Mouse (Mus musculus) heart, embryonic 15.5 days (tissue): ENCODE measurements around the gene Castor2. TPM values are rescaled to one million over a fixed set of nuclear protein-coding genes. Genes with fewer than 3 reads are reported as not detected.
A peak's percentile ranks its signal among the peaks of the same experiment; 100 is the strongest.

Experiments
- ATAC-seq: fragments of 200-750 bp; cut with Nextera tagmentation; replicated peaks from 2 replicates; pipeline ENCODE4 v1.8.0; 2017; ENCODE audit warnings: low read depth, moderate TSS enrichment; ENCODE audit not compliant: insufficient number of reproducible peaks, insufficient read depth, low FRiP score
- H3K27ac ChIP-seq: fragments of 300-500 bp; sonication (generic); 2 replicates; pipeline ENCODE4 v1.5.1; 2015; ENCODE audit warnings: mild to moderate bottlenecking, inconsistent platforms
- H3K27me3 ChIP-seq: fragments of 300-500 bp; sonication (generic); 2 replicates; pipeline ENCODE4 v1.6.1; 2015; ENCODE audit warnings: inconsistent platforms
- H3K36me3 ChIP-seq: fragments of 300-500 bp; sonication (generic); 2 replicates; pipeline ENCODE4 v1.6.1; 2015; ENCODE audit warnings: mild to moderate bottlenecking, inconsistent platforms
- H3K4me1 ChIP-seq: fragments of 300-500 bp; sonication (generic); replicated peaks from 2 replicates; pipeline ENCODE4 v1.6.1; 2015; ENCODE audit warnings: inconsistent platforms
- H3K4me2 ChIP-seq: fragments of 300-500 bp; sonication (generic); 2 replicates; pipeline ENCODE4 v1.6.1; 2015; ENCODE audit warnings: inconsistent platforms, mild to moderate bottlenecking, moderate library complexity
- H3K4me3 ChIP-seq: fragments of 300-500 bp; sonication (generic); 2 replicates; pipeline ENCODE4 v1.5.1; 2015; ENCODE audit warnings: mild to moderate bottlenecking, inconsistent platforms
- H3K9ac ChIP-seq: fragments of 300-500 bp; sonication (generic); 2 replicates; pipeline ENCODE4 v1.6.1; 2015; ENCODE audit warnings: mild to moderate bottlenecking, inconsistent platforms
- H3K9me3 ChIP-seq: fragments of 300-500 bp; sonication (generic); replicated peaks from 2 replicates; pipeline ENCODE4 v1.6.1; 2016; ENCODE audit warnings: inconsistent platforms
- WGBS: fragments of 180-500 bp; shearing (Covaris S2); methylation state at CpG from one replicate; pipeline ENCODE4 v1.1.7; 2015; ENCODE audit warnings: mixed read lengths; 5-methylcytosine and 5-hydroxymethylcytosine counted together
- polyA plus RNA-seq: library from polyadenylated mRNA; unstranded; fragments of >200 nt; fragmentation: Nextera tagmentation; extraction: Ambion mirVana; gene quantifications from 2 replicates; pipeline ENCODE4 v1.2.1, GENCODE M21; 2015

The Castor2 gene
- polyA plus RNA-seq, 1 experiment from 2014 or later, result 5.0 TPM

- Histone ChIP-seq H3K9me3 (no peaks in the 10 kb centered on the region), H3K36me3 (peaks cover 35% of the 10 kb centered on the region), H3K4me1 (peaks cover 8% of the 10 kb centered on the region), H3K4me3 (no peak overlapping the region), H3K9ac (no peak overlapping the region), H3K27me3 (no peaks in the 10 kb centered on the region), H3K27ac (no peak overlapping the region), H3K4me2 (no peak overlapping the region)
- WGBS, result 86% methylated on average over 7 of the region's 7 CpGs
- no peak for ATAC-seq
Observed at GRCm38 (mm10) chr5:134166642-134167041, 67.1 kb downstream of the Castor2 start.

GRCm38 (mm10) chr5:134168033-134168432 lies 68.5 kb downstream of the Castor2 start:
- Histone ChIP-seq H3K36me3 (peaks cover 28% of the 10 kb centered on the region), H3K9ac (no peak overlapping the region), H3K27me3 (no peaks in the 10 kb centered on the region), H3K4me3 (no peak overlapping the region), H3K4me2 (no peak overlapping the region), H3K27ac (no peak overlapping the region), H3K4me1 (peaks cover 8% of the 10 kb centered on the region), H3K9me3 (no peaks in the 10 kb centered on the region)
- WGBS, result 86% methylated on average over 9 of the region's 9 CpGs
- ATAC-seq, result no peak

DNA sequence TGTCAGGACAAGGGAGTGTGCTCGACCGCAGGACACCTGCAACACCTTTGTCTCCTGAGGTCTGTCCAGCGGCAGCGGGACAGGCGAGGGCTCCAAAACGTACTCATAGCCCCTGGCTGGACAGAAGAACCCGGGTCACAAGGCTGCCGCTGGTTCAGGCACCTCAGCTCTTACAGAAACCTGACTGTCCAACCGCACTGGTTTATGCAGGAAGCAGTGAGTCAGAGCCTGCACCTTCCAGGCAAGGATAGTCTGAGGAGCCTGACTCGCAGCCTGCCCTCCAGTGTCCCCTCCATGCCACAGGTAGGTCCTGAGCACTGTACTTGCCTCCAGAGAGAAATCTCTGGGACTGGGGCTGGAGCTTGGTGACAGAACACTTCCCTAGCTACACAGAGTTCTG lies 69.7 kb downstream of the Castor2 start:
- H3K36me3 ChIP-seq, result peaks cover 20% of the 10 kb centered on the region

DNA sequence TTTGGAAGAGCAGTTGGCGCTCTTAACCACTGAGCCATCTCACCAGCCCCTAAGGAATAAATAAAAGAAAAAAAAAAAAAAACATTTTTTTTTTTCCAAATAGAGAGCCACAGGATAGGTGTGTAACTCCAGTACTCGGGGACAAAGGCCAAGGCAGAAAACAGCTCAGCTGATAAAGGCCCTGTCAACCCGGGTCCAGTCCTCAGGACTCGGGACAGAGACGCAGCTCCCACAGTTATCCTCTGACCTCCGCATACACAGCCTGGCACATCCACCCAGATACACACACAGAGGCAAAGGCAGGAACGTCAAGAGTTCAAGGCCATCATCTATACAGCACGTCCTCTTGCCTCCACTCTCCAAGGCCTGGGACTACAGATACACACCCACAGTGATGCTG lies 70.7 kb downstream of the Castor2 start:
- peaks cover 20% of the 10 kb centered on the region for H3K36me3 ChIP-seq

More for the DNA sequence above, 69.7 kb downstream of the Castor2 start:
- no peak overlapping the region for H3K9ac ChIP-seq
- H3K4me3 ChIP-seq, result no peak overlapping the region
- no peaks in the 10 kb centered on the region for H3K9me3 ChIP-seq
- ATAC-seq, result no peak
- 87% methylated on average over 10 of the region's 10 CpGs for whole genome bisulfite sequencing
- H3K27ac ChIP-seq, result no peak overlapping the region
- H3K4me2 ChIP-seq, result no peak overlapping the region
- H3K4me1 ChIP-seq, result peaks cover 8% of the 10 kb centered on the region
- H3K27me3 ChIP-seq, result no peaks in the 10 kb centered on the region

DNA sequence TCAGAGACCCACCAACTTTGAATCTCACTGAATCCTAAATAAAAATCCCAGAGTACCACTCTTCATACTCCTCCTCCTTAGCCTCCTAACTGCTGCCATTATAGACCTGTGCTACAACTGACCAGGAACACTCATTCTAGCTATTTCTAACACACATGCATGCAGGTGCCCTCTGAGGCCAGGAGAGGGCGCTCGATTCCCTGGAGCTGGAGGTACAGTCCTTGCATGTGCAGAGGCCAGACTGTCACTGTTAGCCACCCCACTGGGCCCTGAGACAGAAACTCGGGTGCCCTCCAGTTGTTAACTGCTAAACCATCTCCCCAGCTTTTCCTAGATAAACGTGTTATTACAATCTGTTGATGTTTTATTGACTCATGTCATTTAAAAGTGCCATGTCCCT lies 73.7 kb downstream of the Castor2 start:
- Histone ChIP-seq H3K27ac (no peak overlapping the region), H3K27me3 (no peaks in the 10 kb centered on the region), H3K9ac (no peak overlapping the region), H3K9me3 (no peaks in the 10 kb centered on the region), H3K4me2 (no peak overlapping the region), H3K4me1 (peaks cover 8% of the 10 kb centered on the region), H3K36me3 (peaks cover 12% of the 10 kb centered on the region), H3K4me3 (no peak overlapping the region)
- whole genome bisulfite sequencing, result 40% methylated on average over 4 of the region's 4 CpGs
- ATAC-seq, result no peak

More for the DNA sequence above, 70.7 kb downstream of the Castor2 start:
- Histone ChIP-seq H3K4me3 (no peak overlapping the region), H3K9me3 (no peaks in the 10 kb centered on the region), H3K4me2 (no peak overlapping the region), H3K27ac (no peak overlapping the region), H3K9ac (no peak overlapping the region), H3K4me1 (peaks cover under 1% of the 10 kb centered on the region), H3K27me3 (no peaks in the 10 kb centered on the region)
- 88% methylated on average over 8 of the region's 8 CpGs for WGBS
- ATAC-seq, result no peak

GRCm38 (mm10) chr5:134175696-134176095 lies 76.2 kb downstream of the Castor2 start:
- 11% methylated on average over 10 of the region's 10 CpGs for WGBS
- Histone ChIP-seq H3K9ac (peak overlapping the region; percentile 80), H3K36me3 (peaks cover 6% of the 10 kb centered on the region; the same call in 1 of the 2 replicates), H3K4me1 (peaks cover 8% of the 10 kb centered on the region), H3K9me3 (no peaks in the 10 kb centered on the region), H3K4me3 (peak overlapping the region; percentile 99), H3K27me3 (no peaks in the 10 kb centered on the region), H3K4me2 (peak overlapping the region; percentile 83), H3K27ac (peak overlapping the region; percentile 86)
- ATAC-seq, result no peak

DNA sequence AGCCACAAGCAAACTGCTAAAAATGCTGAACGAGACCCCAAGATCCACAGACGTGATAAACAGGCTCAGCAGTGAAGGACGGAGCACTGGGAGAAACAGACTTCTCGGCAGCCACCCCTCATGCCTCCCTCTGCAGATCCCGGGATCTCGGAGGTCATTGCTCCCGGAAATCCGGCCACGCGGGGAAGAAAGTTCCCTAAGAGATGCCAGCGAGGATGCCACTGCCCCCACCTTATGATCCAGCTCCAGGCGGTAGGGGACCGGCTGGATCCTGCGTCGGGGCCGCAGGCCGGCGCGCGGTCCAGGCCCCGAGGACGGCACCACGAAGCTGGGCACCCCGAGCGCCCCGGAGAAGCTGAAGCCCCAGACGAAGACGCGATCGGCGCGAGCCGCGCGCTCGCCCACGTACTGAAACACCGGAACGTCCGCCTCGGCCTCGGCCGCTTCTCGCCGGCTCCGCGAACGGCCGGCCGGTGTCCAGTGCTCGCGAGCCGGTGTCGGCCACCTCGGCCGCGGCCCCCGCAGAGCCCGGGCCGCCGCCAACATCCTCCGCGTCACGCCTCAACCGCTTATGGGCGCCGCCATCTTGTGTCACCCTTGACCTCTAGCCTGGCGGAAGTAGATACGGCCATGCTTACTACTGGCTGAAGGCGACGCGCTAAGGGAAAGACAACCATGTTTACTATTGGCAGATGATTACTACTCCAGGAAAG lies 76.8 kb downstream of the Castor2 start, which contains the start of gene Rcc1l:
Gene Rcc1l, minus strand, starts transcription at position 606 of the 713 bp plus-strand sequence.
- WGBS, result under 1% methylated on average over 72 of the region's 72 CpGs

DNA sequence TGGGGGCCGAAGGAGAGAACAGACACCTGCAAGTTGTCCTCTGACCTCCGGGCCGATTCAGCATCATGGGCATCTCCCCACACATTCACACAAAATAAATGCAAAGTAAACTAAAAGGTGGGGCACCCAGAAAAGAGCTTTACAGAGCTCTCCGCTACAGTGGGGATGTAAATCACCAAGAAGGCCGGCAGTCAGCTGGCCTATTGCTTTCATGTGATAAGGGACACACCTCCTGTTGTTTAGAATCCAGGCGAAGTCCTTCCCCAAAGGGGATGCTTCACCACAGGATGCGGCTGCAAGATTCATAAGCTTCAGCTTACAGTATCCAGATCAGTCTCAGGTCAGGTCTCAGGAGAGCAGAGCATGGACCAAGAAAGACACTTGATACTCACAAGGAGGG lies 79.0 kb downstream of the Castor2 start:
- ATAC-seq, result no peak
- Histone ChIP-seq H3K4me3 (no peak overlapping the region), H3K36me3 (no peaks in the 10 kb centered on the region), H3K27ac (no peak overlapping the region), H3K9ac (no peak overlapping the region), H3K9me3 (no peaks in the 10 kb centered on the region), H3K27me3 (no peaks in the 10 kb centered on the region), H3K4me1 (peaks cover 23% of the 10 kb centered on the region), H3K4me2 (no peak overlapping the region)
- WGBS, result 72% methylated on average over 7 of the region's 7 CpGs

More for the DNA sequence above, 76.8 kb downstream of the Castor2 start, which contains the start of gene Rcc1l:
- Histone ChIP-seq H3K27me3 (no peaks in the 10 kb centered on the region), H3K36me3 (0 out of 2 replicates have a peak, but pooled peaks cover under 1% of the 10 kb centered on the region), H3K9me3 (no peaks in the 10 kb centered on the region), H3K27ac (peak within 1 kb of the TSS; percentile 86), H3K4me1 (peaks cover 8% of the 10 kb centered on the region), H3K4me2 (peak within 1 kb of the TSS; percentile 83), H3K9ac (peak within 1 kb of the TSS; percentile 80), H3K4me3 (peak within 1 kb of the TSS; percentile 99)
- ATAC-seq, result peak; percentile 87

- WGBS, result 24% methylated on average over 7 of the region's 7 CpGs
Observed at GRCm38 (mm10) chr5:134179871-134180270, 80.4 kb downstream of the Castor2 start.

GRCm38 (mm10) chr5:134182172-134182571 lies 82.7 kb downstream of the Castor2 start:
- H3K9ac ChIP-seq, result no peak overlapping the region
- H3K36me3 ChIP-seq, result no peaks in the 10 kb centered on the region
- ATAC-seq, result no peak
- H3K27ac ChIP-seq, result peak overlapping the region; percentile 8
- H3K4me3 ChIP-seq, result no peak overlapping the region
- whole genome bisulfite sequencing, result 50% methylated on average over 3 of the region's 3 CpGs
- peaks cover 17% of the 10 kb centered on the region for H3K4me1 ChIP-seq
- H3K4me2 ChIP-seq, result no peak overlapping the region
- H3K27me3 ChIP-seq, result no peaks in the 10 kb centered on the region
- no peaks in the 10 kb centered on the region for H3K9me3 ChIP-seq

More at GRCm38 (mm10) chr5:134179871-134180270, 80.4 kb downstream of the Castor2 start:
- Histone ChIP-seq H3K9ac (no peak overlapping the region), H3K4me2 (no peak overlapping the region), H3K4me1 (peaks cover 25% of the 10 kb centered on the region), H3K4me3 (no peak overlapping the region), H3K27me3 (no peaks in the 10 kb centered on the region), H3K27ac (no peak overlapping the region), H3K9me3 (no peaks in the 10 kb centered on the region), H3K36me3 (no peaks in the 10 kb centered on the region)
- ATAC-seq, result no peak

DNA sequence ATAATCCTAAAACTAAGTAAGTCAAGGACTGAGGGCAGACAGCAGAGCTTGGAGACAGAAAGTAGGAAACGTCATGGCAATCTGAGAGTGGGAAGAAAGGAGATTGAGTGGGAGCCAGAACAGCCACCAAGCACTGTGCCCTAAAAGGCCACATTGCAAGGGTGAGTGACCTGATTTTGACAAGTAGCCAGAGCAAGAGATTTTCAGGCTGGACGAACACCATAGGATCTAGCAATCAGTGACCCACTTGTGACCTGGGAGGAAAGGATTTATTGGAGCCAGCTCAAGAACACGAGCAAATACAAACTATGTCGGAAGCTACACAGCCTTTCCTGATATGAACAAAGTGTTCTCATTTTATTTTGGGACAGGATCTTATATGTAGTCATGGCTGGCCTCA lies 83.2 kb downstream of the Castor2 start:
- Histone ChIP-seq H3K9me3 (no peaks in the 10 kb centered on the region), H3K4me3 (0 out of 2 replicates have a peak overlapping the region, but pooled peaks have one; percentile 68), H3K9ac (no peak overlapping the region), H3K4me2 (peak overlapping the region; percentile 81), H3K4me1 (peaks cover 17% of the 10 kb centered on the region), H3K27me3 (no peaks in the 10 kb centered on the region), H3K36me3 (no peaks in the 10 kb centered on the region), H3K27ac (peak overlapping the region; percentile 8)
- 45% methylated on average over 4 of the region's 4 CpGs for WGBS
- no peak for ATAC-seq

- no peaks in the 10 kb centered on the region for H3K9me3 ChIP-seq
- peak overlapping the region; percentile 77 for H3K9ac ChIP-seq
- H3K4me1 ChIP-seq, result peaks cover 17% of the 10 kb centered on the region
- WGBS, result 54% methylated on average over 7 of the region's 7 CpGs
- peak overlapping the region; percentile 68 for H3K4me3 ChIP-seq
- peak overlapping the region; percentile 91 for H3K27ac ChIP-seq
- no peak for ATAC-seq
- H3K27me3 ChIP-seq, result no peaks in the 10 kb centered on the region
- peak overlapping the region; percentile 81 for H3K4me2 ChIP-seq
- no peaks in the 10 kb centered on the region for H3K36me3 ChIP-seq
Observed at GRCm38 (mm10) chr5:134183162-134183561, 83.7 kb downstream of the Castor2 start.
